Mouse (Mus musculus) gastrocnemius, postnatal 36 days (tissue): ENCODE results near the gene Gm10320. TPM values are rescaled to one million over a fixed set of nuclear protein-coding genes. Genes with fewer than 3 reads are reported as not detected.

ENCODE experiments used
- DNase-seq, 2 experiments: peaks; one replicate each; pipeline ENCODE4 v3.0.0; 2022
- intact Hi-C: fragments of 180-260 bp; cut with DNase I; formaldehyde crosslinking; loops from one replicate; pipeline ENCODE4 v1.15.1; 2025
- total RNA-seq, 2 experiments: library from RNA; stranded (reverse); gene quantifications; 2 replicates each; pipeline ENCODE4 v1.2.3; 2021

Gm10320 gene
- total RNA-seq, 2 experiments from 2014 or later = not detected

DNA sequence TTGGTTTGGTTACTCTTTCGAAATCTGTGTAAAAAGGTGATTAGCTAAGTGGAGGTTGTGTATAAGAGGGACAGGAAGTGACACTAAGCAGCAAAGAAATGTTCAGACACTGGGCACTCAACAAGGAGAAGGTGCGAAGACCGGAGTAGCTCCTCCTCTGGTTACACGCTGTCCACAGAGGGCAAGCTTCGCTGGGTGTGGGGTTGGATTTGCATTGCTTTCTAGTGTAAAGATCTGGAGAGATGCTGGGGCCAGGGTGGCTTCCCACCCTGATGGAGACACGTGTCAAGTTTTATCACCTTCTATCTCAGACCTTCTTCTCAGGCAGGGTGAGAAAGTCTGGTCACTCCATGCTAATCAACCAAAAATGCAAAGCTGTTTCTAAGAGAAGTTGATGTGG is 20.0 kb downstream of the Gm10320 start:
- DNase-seq = no peak
- intact Hi-C loops = no loop called here

DNA sequence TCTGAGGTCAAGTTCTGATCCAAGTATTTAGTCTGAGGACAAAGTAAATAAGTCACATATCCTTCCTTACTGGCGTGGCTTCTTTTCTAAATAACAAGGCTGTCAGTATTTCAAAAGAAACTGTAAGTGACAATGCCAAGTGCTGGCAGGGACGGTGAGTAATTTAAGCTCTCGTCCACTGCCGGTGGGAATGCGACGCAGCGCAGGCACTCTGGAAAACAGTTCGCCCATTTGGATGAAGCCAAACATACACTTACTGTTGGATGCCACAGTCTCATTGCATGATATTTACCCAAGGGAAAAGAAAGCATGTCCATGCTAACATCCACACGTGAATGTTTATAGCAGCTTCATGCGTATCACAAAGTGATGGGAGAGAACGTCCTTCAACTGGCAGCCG is 21.5 kb downstream of the Gm10320 start:
- DNase-seq = no peak
- intact Hi-C loops = no loop called here

DNA sequence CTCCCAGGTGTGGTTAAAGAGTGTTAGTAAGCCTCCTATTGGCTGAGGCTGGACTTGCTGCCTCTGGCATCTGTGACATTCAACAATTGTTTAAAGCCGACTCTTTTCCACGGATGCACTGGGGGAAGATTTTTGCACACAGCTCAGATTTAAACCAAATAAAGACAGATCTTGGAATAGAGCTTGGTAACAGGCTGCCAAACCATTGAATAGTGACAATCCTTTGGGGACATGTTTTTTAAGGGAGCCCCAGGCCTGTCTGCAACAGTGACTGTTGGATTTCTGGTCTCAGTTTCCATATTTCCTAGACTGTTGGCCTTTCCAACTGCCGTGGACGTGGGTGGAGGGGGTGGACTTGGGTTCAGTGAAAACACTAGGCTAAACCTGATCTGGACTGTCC is 21.9 kb downstream of the Gm10320 start:
- no peak for DNase-seq
- intact Hi-C loops = no loop called here

DNA sequence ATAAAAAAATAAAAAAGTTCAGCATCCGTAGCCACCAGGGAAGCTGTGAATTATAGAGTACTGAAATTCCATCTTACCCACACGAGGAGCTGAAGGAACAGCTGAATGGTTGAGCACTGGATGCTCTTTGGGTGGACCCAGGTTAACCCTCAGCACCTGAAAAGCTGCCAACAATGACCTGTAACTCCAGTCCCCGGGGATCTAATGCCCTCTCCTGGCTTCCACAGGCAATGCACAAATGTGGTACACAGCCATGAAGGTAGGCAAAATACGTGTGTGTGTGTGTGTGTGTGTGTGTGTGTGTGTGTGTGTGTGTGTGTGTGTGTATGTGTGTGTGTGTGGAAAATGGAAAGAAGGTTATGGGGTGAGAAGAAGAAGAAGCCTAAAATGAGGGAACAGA is 30.3 kb downstream of the Gm10320 start:
- intact Hi-C loops = no loop called here
- DNase-seq = no peak

DNA sequence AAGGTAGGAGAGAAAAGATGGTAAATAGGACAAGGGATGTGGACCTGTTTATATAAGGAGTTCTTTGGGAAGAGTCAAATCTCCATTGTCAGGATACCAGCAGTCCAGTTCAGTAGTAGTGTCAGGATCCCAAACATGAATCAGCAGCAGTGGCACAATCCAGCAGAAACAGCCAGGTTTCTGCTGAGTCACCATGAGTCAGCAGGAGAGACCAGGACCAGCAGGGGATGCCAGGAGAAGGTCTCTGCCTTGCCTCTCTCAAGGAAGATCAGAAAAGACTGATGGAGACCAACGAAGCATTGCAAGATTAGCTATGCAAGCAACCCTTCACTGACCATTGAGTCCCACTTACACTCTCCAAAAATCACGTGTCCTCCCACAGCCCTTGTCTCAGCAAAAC is 35.4 kb downstream of the Gm10320 start:
- intact Hi-C loops = no loop called here
- DNase-seq = no peak

DNA sequence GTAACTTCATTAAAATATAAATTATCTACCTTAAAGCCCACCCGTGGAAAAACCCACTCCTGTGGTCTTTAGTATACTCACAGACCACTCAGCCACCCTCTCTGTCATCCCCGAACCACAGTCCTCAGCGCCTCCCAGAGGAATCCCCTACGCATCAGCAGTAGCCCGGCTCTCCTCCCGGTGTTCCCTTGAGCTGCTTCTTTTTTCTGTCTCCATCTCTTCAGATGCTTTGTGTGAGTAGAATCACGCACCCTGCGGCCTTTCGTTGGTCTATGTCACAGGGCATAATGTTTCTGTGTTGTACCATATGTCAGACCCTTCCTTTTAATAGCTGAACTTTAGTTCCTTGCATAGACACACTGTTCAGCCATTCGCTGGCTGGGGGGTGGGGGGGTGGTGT is 36.2 kb downstream of the Gm10320 start:
- intact Hi-C loops = no loop called here

DNA sequence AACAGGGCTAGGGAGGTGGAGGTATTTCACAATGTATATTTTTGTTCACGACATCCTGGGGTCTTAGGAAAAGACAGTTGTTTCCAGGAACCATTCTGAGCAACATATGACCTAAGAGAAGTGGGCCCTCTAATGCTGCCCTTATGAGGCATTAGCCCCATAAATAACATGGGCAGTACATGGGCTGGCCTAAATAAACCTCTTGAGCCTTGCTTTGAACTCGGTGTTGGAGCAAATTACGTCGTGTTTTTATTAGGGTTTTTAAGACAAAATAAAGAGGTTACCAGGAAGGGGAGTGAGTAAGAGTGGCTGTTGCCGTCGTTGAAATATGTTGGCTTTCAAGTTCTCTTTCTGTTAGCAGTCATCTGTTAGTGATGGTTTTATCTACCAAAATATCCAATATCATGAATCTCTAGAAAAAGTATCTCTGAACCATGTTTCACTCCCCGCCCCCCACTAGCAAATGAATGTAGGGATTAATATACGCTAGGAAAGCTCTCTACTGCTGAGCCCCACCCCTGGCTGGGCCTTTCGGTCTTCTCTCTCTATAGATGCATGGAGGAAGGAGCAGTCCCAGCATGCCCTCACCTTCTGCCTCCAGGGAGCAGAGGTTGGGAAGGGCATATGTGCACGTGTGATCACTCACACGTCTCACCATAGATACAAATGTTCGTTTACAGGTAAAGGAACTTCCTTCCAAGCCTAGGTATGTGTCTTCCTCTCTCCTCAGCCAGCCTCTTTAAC is 37.4 kb downstream of the Gm10320 start:
- intact Hi-C loops = no loop called here
- DNase-seq = no peak

More for the DNA sequence above, 36.2 kb downstream of the Gm10320 start:
- no peak for DNase-seq

DNA sequence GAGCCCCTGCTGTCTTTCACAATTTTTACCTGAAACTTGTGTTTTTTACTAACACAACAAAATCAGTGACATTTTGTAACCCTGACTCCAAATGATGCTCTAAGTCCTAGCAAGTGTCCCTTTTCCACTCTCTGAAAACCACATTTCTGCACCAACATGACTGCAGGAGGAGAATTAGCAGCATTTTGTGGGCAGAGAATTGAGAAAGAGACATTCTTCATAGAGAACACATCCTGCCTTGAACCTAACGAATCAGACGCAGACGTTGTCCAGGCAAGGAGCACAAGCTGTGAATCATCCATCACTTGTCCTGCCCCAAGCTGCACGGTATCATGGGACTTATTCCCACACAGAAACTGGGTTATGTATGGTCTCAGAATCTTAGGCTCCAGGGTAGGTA is 38.7 kb downstream of the Gm10320 start:
- DNase-seq = no peak
- intact Hi-C loops = no loop called here

DNA sequence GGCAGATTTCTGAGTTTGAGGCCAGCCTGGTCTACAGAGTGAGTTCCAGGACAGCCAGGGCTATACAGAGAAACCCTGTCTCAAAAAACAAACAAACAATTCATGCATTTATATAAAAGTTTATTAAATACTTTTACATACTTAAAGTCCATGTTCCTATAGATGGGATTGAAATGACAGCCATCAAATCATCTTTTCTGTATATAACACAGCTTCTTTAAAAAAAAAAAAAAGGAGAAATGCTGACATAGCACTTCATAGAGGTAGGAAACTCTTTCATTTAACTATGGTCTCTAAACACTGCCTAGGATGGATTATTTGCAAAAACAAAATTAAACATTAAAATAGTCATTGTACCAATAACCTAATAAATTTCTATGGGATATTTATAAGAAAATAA is 43.1 kb downstream of the Gm10320 start:
- intact Hi-C loops = no loop called here
- no peak for DNase-seq

DNA sequence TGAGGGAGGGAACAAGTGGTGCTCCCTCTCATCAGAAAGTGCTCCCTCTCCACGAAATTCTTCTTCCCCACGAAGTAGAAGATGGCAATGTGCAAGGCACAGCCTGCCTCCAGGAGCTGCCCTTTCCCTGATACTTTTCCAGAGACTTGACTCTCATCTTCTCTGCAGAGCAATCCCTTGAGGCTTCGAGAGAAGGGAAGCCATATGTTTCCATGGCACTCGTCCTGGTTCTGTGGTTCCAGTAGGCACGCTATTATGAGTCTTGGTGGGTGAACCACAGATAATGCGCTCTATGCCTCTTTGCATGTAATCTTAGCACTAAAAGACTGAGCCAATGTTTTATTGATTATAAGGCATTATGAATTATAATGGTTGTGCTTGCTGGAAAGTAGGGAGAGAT is 44.1 kb downstream of the Gm10320 start:
- no peak for DNase-seq
- intact Hi-C loops = no loop called here

DNA sequence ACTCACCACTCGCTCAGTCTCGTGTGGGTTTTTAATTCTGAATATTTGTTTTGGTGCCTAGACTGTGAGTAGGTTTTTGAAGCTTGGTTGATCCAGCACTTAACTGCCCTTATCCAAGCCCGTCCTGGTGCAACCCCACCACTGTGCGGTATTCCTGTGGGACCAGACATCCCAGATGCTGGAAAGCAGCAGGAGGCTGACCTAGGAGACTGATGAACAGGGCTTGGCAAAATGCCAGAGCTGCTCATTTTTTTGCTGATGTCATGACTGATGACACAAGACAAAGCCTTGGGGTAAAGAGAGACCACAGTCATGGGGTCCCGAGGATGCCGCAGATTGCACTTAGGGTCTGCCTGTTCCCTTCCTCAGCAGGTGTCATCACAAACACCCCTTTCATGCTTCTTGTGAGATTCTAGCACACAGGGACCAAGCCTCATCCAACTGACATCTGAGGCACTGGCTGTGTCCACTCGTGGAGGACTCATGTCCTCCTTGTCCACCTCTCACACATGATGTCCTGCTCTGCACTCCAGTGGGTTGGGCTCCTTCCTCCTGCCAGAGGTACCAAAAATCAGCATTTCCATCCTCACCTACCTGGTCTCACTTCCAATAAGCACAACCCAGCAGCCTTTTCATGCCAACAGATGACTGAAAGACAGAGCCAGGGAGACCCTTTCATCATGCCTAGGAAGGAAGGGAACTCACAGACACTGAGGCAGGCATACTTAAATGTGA is 46.2 kb downstream of the Gm10320 start:
- no peak for DNase-seq
- intact Hi-C loops = no loop called here

DNA sequence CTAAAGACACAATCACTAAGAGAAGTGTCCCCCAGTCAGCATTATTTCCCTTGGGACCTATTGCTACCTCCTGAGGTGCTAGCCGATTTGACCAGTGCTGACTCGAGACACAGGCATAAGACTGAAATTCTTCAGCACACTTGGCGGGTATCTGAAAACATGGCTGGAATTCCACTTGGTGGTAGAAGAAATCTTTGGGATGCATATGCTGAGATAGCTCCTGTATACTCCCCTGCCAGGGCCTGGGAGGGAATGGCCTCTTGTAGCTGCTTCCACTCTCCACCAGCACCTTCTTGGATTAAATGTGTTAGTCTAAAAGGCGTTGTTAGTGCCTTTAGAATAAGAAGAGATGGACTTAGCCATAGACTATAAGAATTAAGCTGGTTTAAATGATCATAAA is 50.8 kb downstream of the Gm10320 start:
- no peak for DNase-seq
- intact Hi-C loops = no loop called here

DNA sequence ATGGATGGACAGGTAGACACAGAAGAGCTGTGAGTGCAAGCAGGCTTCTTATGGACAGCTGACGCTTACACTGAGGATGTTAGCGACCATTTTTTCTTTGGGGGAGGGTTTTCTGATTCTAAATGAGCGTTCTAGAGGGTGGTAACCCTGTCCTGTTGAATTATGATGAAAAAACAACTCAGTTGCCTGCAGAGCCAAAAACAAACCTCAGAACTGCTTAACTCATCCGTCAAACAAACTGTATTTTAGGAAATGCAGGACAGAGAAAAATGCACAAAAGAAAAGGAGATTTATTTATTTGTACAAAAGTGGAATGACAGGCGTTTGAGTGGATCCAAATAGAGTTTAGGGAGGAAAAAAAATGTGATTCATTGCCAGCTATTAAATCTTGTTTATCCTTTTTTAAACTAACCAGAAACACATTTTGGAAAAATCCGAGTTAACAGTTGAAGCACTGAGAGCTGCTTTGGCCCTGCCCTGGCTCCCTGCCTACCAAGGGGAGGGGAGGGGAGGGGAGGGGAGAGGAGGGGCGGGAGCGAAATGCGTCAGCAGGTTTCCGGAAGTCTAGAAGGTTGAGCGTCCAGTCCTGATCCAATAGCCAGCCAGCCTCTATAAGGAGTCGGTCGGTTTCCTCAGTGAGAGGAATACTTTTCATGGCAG is 51.4 kb downstream of the Gm10320 start:
- DNase-seq = no peak
- intact Hi-C loops = no loop called here

Other genes with a start within 250 kb of the Gm10320 start
- gene Utp15, start 229.0 kb downstream of the Gm10320 start, total RNA-seq = 1 to 10 TPM; 2.6 to 4.0 TPM
- gene Ankra2, start 228.9 kb downstream of the Gm10320 start, total RNA-seq = 10 to 100 TPM; 11.5 to 14.2 TPM
- gene Gm21976, start 212.1 kb downstream of the Gm10320 start, total RNA-seq = not detected
- gene Btf3, start 175.0 kb downstream of the Gm10320 start, total RNA-seq = 100 to 1,000 TPM; 186 to 222 TPM
- gene Foxd1, start 137.8 kb downstream of the Gm10320 start, total RNA-seq = under 1 TPM in 1 of 2 experiments, not detected in 1; 0.17 TPM
- not detected for gene Tmem174, start 145.4 kb upstream of the Gm10320 start, total RNA-seq
- gene Tmem171, start 202.8 kb upstream of the Gm10320 start, total RNA-seq = under 1 TPM; 0.37 to 0.71 TPM